8 mouse cellular contexts compared by ENCODE assay signal in the genomic region with DNA sequence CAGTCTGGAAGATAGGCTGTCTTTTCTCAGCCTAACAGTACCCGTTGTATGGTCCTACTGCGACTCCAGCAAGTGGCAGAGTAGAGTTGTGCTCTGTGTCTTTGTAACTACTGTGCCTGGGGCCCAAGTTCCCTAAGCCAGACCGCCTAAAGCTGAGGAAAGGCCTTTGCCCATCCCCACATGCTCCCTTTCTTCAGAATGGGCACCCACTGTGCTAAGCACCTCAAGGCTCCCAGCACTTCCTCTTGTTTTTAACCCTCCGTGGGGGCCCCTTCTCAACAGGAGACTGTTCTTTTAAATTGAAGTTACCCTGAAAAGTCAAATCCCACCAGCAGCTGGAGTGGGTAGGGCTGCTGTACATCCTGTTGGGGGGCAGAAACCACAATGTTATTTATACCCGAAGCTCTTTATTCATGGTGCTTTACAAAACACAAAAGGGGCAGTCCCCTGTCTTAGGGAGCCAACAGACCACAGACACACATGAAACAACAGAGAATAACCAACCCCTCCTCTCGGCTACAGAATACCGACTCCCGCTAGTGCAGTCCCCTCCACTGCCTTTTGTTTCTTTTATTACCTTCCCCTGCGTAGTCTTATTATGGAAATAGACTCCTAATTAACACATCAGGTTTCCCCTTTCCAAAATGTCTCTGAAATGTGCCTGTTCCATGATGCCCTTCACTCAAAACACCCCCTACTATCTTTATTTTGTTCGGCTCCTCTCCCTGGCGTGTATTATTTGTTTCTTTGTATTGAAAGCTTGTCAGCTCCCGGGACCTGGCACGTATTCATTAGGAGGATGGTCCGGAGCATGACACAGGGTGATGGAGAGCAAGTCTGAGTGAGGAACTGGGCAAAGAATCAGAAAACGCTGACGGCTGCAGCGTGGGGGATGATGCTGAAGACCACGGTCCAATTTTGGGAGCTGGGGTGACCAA.
DNase-seq lines count a peak whose midpoint lies in the region; ATAC-seq lines count a peak whose summit lies in the region.

No protein-coding gene starts in this region.

- peak; percentile 11 for DNase-seq in kidney, adult 11 months
- no peak for DNase-seq in kidney, postnatal 25 days
- peak; percentile 51 for DNase-seq in brain, adult 2 months (ENCODE audit: low read depth, low spot score)
- DNase-seq in limb, embryonic 10.5 days (ENCODE audit: low spot score): no peak
- no peak for DNase-seq in frontal cortex, postnatal 14 days (ENCODE audit: low spot score in 2 of 2)

- peak overlapping the region; percentile 22; the same call in 1 of the 2 replicates for H3K4me3 ChIP-seq in heart, embryonic 11.5 days (ENCODE audit: low read depth, low read length)
- H3K4me3 ChIP-seq in limb, embryonic 10.5 days: peak overlapping the region; percentile 22; the same call in 1 of the 2 replicates
- H3K4me3 ChIP-seq in midbrain, embryonic 12.5 days: peak overlapping the region; percentile 21
- no peak overlapping the region for H3K4me3 ChIP-seq in stomach, embryonic 15.5 days (replicated peaks)

- no peak overlapping the region for H3K27ac ChIP-seq in heart, embryonic 11.5 days (ENCODE audit: low read depth, low read length)
- H3K27ac ChIP-seq in limb, embryonic 10.5 days: peak overlapping the region; percentile 66
- peak overlapping the region; percentile 47 for H3K27ac ChIP-seq in midbrain, embryonic 12.5 days (replicated peaks)
- H3K27ac ChIP-seq in stomach, embryonic 15.5 days: no peak overlapping the region

- 28% methylated on average over 18 of the region's 18 CpGs for WGBS in heart, embryonic 11.5 days (ENCODE audit: insufficient replicate concordance)
- WGBS in limb, embryonic 10.5 days: 14% methylated on average over 18 of the region's 18 CpGs
- 3% methylated on average over 18 of the region's 18 CpGs for WGBS in midbrain, embryonic 12.5 days
- 26% methylated on average over 18 of the region's 18 CpGs for WGBS in stomach, embryonic 15.5 days

- H3K9ac ChIP-seq in heart, embryonic 11.5 days (ENCODE audit: low read depth, low read length): no peak overlapping the region
- peak overlapping the region; percentile 39 for H3K9ac ChIP-seq in midbrain, embryonic 12.5 days (replicated peaks)
- H3K9ac ChIP-seq in stomach, embryonic 15.5 days: no peak overlapping the region

- no peak for ATAC-seq in heart, embryonic 11.5 days (replicated peaks; ENCODE audit: insufficient number of reproducible peaks, low FRiP score, low TSS enrichment)
- ATAC-seq in midbrain, embryonic 12.5 days (ENCODE audit: low FRiP score, low read depth): peak; percentile 71
- no peak for ATAC-seq in stomach, embryonic 15.5 days (ENCODE audit: insufficient read depth, low FRiP score, low read depth)

- H3K4me2 ChIP-seq in heart, embryonic 11.5 days: peak overlapping the region; percentile 52
- H3K4me2 ChIP-seq in midbrain, embryonic 12.5 days (replicated peaks): peak overlapping the region; percentile 53
- H3K4me2 ChIP-seq in stomach, embryonic 15.5 days: peak overlapping the region; percentile 33; the same call in 1 of the 2 replicates

- H3K27me3 ChIP-seq in heart, embryonic 11.5 days (ENCODE audit: control insufficient read depth, insufficient read depth, low read length): no peaks in the 10 kb centered on the region
- no peaks in the 10 kb centered on the region for H3K27me3 ChIP-seq in limb, embryonic 10.5 days (ENCODE audit: low read depth, poor library complexity, severe bottlenecking)
- H3K27me3 ChIP-seq in midbrain, embryonic 12.5 days: peaks cover 3% of the 10 kb centered on the region; the same call in 1 of the 2 replicates
- H3K27me3 ChIP-seq in stomach, embryonic 15.5 days (replicated peaks): no peaks in the 10 kb centered on the region

- peaks cover 5% of the 10 kb centered on the region; the same call in 1 of the 2 replicates for H3K4me1 ChIP-seq in heart, embryonic 11.5 days (ENCODE audit: control insufficient read depth, insufficient read depth, low read length)
- H3K4me1 ChIP-seq in limb, embryonic 10.5 days: peaks cover 20% of the 10 kb centered on the region
- peaks cover 25% of the 10 kb centered on the region for H3K4me1 ChIP-seq in midbrain, embryonic 12.5 days
- 0 out of 2 replicates have a peak, but pooled peaks cover 3% of the 10 kb centered on the region for H3K4me1 ChIP-seq in stomach, embryonic 15.5 days

- no peaks in the 10 kb centered on the region for H3K36me3 ChIP-seq in heart, embryonic 11.5 days (ENCODE audit: control insufficient read depth, insufficient read depth, low read length)
- peaks cover 3% of the 10 kb centered on the region; the same call in 1 of the 2 replicates for H3K36me3 ChIP-seq in limb, embryonic 10.5 days
- no peaks in the 10 kb centered on the region for H3K36me3 ChIP-seq in midbrain, embryonic 12.5 days
- no peaks in the 10 kb centered on the region for H3K36me3 ChIP-seq in stomach, embryonic 15.5 days

- peaks cover 6% of the 10 kb centered on the region; the same call in 1 of the 2 replicates for H3K9me3 ChIP-seq in heart, embryonic 11.5 days (replicated peaks; ENCODE audit: control insufficient read depth, low read length)
- peaks cover 15% of the 10 kb centered on the region for H3K9me3 ChIP-seq in limb, embryonic 10.5 days (replicated peaks)
- H3K9me3 ChIP-seq in midbrain, embryonic 12.5 days: peaks cover 25% of the 10 kb centered on the region
- no peaks in the 10 kb centered on the region; the same call in 1 of the 2 replicates for H3K9me3 ChIP-seq in stomach, embryonic 15.5 days

Comparison
In these comparisons a context has a peak if more than half of its experiments do, and no peak if none do; other contexts are left out.
1. DNase-seq: peak in kidney, adult 11 months (single experiment) and brain, adult 2 months (single experiment); none in kidney, postnatal 25 days (0 of 2), limb, embryonic 10.5 days (single experiment) and frontal cortex, postnatal 14 days (0 of 2).
2. H3K27ac ChIP-seq: peak in limb, embryonic 10.5 days (single experiment) and midbrain, embryonic 12.5 days (single experiment); none in heart, embryonic 11.5 days (single experiment) and stomach, embryonic 15.5 days (single experiment).
3. Peak in every context shown above with its lines, with median percentiles within 50 percentile points of each other: H3K4me2 ChIP-seq.